Mouse (Mus musculus): ENCODE measurements at regions not wholly inside any gene's neighbourhood (a gene's known extent, or its start where the extent isn't known, plus 50 kb on each side); places are given as distances from the start of the nearest gene placed in this dataset.

- TF ChIP-seq CTCF (IDR thresholded peaks at IDR 0.05; ENCODE audit: borderline replicate concordance, extremely low read depth, insufficient read depth, insufficient read length), result no peak
- no peak for TF ChIP-seq POLR2A (IDR thresholded peaks at IDR 0.05; ENCODE audit: borderline replicate concordance, extremely low read depth, insufficient read depth, insufficient read length, poor library complexity, severe bottlenecking)
These were observed 581.4 kb downstream of the Dach1 start for GRCm38 (mm10) chr14:97588182-97588581.
